Mouse (Mus musculus) CH12.LX (cell line): ENCODE measurements around the gene Rbms2.
"Not testable (repeated sequence)": the region's sequence is repeated elsewhere in the genome, so short reads cannot be mapped to it uniquely, and the experiment has no call there.

Experiments
- CHD2 ChIP-seq: IDR thresholded peaks from 2 replicates; pipeline ENCODE4 v1.6.1; 2011; ENCODE audit warnings: low read length, improper control_type of control experiment
- CTCF ChIP-seq, 2 experiments: IDR thresholded peaks in 1 of 2; conservative IDR thresholded peaks in 1 of 2; 2 replicates each; pipeline ENCODE4 v1.5.1; 2011 to 2012; ENCODE audit warnings: low read depth in 2 of 2, low read length in 2 of 2, improper control_type of control experiment in 1 of 2, inconsistent platforms in 1 of 2, mild to moderate bottlenecking in 1 of 2, moderate library complexity in 1 of 2
- GABPA ChIP-seq: IDR thresholded peaks from 2 replicates; pipeline ENCODE4 v1.6.1; 2012; ENCODE audit warnings: low read depth, low read length, improper control_type of control experiment, inconsistent platforms; ENCODE audit not compliant: insufficient replicate concordance
- KAT2A ChIP-seq: IDR thresholded peaks from 2 replicates; pipeline ENCODE4 v1.6.1; 2012; ENCODE audit warnings: low read length, improper control_type of control experiment, inconsistent platforms; ENCODE audit not compliant: insufficient replicate concordance
- MAX ChIP-seq: IDR thresholded peaks from 2 replicates; pipeline ENCODE4 v1.6.1; 2011; ENCODE audit warnings: low read length, improper control_type of control experiment
- POLR2A ChIP-seq: IDR thresholded peaks from 2 replicates; pipeline ENCODE4 v1.6.1; 2011; ENCODE audit warnings: low read depth, mild to moderate bottlenecking, improper control_type of control experiment, low read length
- RAD21 ChIP-seq: IDR thresholded peaks from 2 replicates; pipeline ENCODE4 v1.6.1; 2011; ENCODE audit warnings: low read depth, mild to moderate bottlenecking, low read length, improper control_type of control experiment, moderate library complexity
- RCOR1 ChIP-seq: conservative IDR thresholded peaks from 2 replicates; pipeline ENCODE4 v1.6.1; 2012; ENCODE audit warnings: low read depth, mild to moderate bottlenecking, inconsistent platforms, low read length, improper control_type of control experiment
- SIN3A ChIP-seq: IDR thresholded peaks from 2 replicates; pipeline ENCODE4 v1.6.1; 2012; ENCODE audit warnings: low read length, improper control_type of control experiment, inconsistent platforms

DNA sequence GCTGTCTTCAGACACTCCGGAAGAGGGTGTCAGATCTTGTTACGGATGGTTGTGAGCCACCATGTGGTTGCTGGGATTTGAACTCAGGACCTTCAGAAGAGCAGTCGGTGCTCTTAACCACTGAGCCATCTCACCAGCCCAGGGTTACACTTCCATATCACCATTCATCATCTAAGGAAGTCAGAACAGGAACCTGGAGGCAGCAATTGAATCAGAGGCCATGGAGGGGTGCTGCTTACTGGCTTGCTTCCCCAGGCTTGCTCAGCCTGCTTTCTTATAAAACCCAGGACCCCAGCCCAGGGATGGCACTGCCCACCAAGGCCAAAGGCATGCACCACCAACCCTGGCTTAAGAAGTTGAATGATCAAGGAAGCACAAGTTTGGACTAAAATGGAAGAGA is 14.4 kb downstream of the Rbms2 start:
- TF ChIP-seq CTCF (conservative IDR thresholded peaks at IDR 0.05 in 1 of 2, IDR thresholded peaks at IDR 0.05 in 1 of 2; ENCODE audit: low read depth in 2 of 2, low read length in 2 of 2); RAD21; MAX; POLR2A; RCOR1; CHD2; GABPA; SIN3A; KAT2A: not testable (repeated sequence)
